Mouse (Mus musculus) brain, embryonic 14.5 days (tissue): Measurements from ENCODE around the gene Nhsl1.

Source experiments
- CTCF ChIP-seq: fragments of 200-500 bp; IDR thresholded peaks from 2 replicates; pipeline ENCODE4 v1.5.1; 2012; ENCODE audit warnings: inconsistent platforms, mild to moderate bottlenecking, moderate library complexity, borderline replicate concordance; ENCODE audit not compliant: insufficient read depth, insufficient read length; ENCODE audit errors: extremely low read depth
- POLR2A ChIP-seq: fragments of 200-500 bp; IDR thresholded peaks from 2 replicates; pipeline ENCODE4 v1.6.1; 2012; ENCODE audit warnings: mild to moderate bottlenecking, inconsistent platforms, borderline replicate concordance; ENCODE audit not compliant: poor library complexity, insufficient read depth, insufficient read length, severe bottlenecking; ENCODE audit errors: extremely low read depth

GRCm38 (mm10) chr10:18510663-18511062 is 191.9 kb downstream of the Nhsl1 start:
- TF ChIP-seq CTCF (no peak), POLR2A (no peak)
